Mouse (Mus musculus): ENCODE measurements around the gene Nid2. TPM values are rescaled to one million over a fixed set of nuclear protein-coding genes. Genes with fewer than 3 reads are reported as not detected.

Nid2 gene
- polyA plus RNA-seq, 1 experiment: 93.2 TPM

- Histone ChIP-seq H3K4me1 (ENCODE audit: control insufficient read depth, insufficient read depth, low read length) (no peaks in the 10 kb centered on the region; the same call in 1 of the 2 replicates), H3K4me3 (ENCODE audit: insufficient read depth, low read length) (no peak overlapping the region), H3K27ac (ENCODE audit: insufficient read depth, low read length) (no peak overlapping the region)
- TF ChIP-seq POLR2A (IDR thresholded peaks at IDR 0.05; ENCODE audit: low read depth, low read length): no peak
- no peak for TF ChIP-seq CTCF (IDR thresholded peaks at IDR 0.05; ENCODE audit: borderline replicate concordance, insufficient read depth, low read length)
These were observed 9.7 kb downstream of the Nid2 start for GRCm38 (mm10) chr14:19760721-19761120.

GRCm38 (mm10) chr14:19762014-19762413 lies 10.9 kb downstream of the Nid2 start:
- TF ChIP-seq CTCF (IDR thresholded peaks at IDR 0.05; ENCODE audit: borderline replicate concordance, insufficient read depth, low read length): no peak
- TF ChIP-seq POLR2A (IDR thresholded peaks at IDR 0.05; ENCODE audit: low read depth, low read length): no peak
- Histone ChIP-seq H3K4me3 (ENCODE audit: insufficient read depth, low read length) (no peak overlapping the region), H3K27ac (ENCODE audit: insufficient read depth, low read length) (no peak overlapping the region), H3K4me1 (ENCODE audit: control insufficient read depth, insufficient read depth, low read length) (no peaks in the 10 kb centered on the region; the same call in 1 of the 2 replicates)

- Histone ChIP-seq H3K4me3 (ENCODE audit: insufficient read depth, low read length) (no peak overlapping the region), H3K4me1 (ENCODE audit: control insufficient read depth, insufficient read depth, low read length) (no peaks in the 10 kb centered on the region; the same call in 1 of the 2 replicates), H3K27ac (ENCODE audit: insufficient read depth, low read length) (no peak overlapping the region)
- TF ChIP-seq CTCF (IDR thresholded peaks at IDR 0.05; ENCODE audit: borderline replicate concordance, insufficient read depth, low read length) (no peak), POLR2A (IDR thresholded peaks at IDR 0.05; ENCODE audit: low read depth, low read length) (no peak)
These were observed 12.5 kb downstream of the Nid2 start for GRCm38 (mm10) chr14:19763527-19763926.

GRCm38 (mm10) chr14:19764331-19764730 lies 13.3 kb downstream of the Nid2 start:
- no peaks in the 10 kb centered on the region; the same call in 1 of the 2 replicates for H3K4me1 ChIP-seq (ENCODE audit: control insufficient read depth, insufficient read depth, low read length)
- no peak overlapping the region for H3K4me3 ChIP-seq (ENCODE audit: insufficient read depth, low read length)
- TF ChIP-seq CTCF (IDR thresholded peaks at IDR 0.05; ENCODE audit: borderline replicate concordance, insufficient read depth, low read length): no peak
- no peak for TF ChIP-seq POLR2A (IDR thresholded peaks at IDR 0.05; ENCODE audit: low read depth, low read length)
- H3K27ac ChIP-seq (ENCODE audit: insufficient read depth, low read length): no peak overlapping the region

- no peaks in the 10 kb centered on the region; the same call in 1 of the 2 replicates for H3K4me1 ChIP-seq (ENCODE audit: control insufficient read depth, insufficient read depth, low read length)
- H3K4me3 ChIP-seq (ENCODE audit: insufficient read depth, low read length): no peak overlapping the region
- no peak for TF ChIP-seq POLR2A (IDR thresholded peaks at IDR 0.05; ENCODE audit: low read depth, low read length)
- H3K27ac ChIP-seq (ENCODE audit: insufficient read depth, low read length): no peak overlapping the region
These were observed 14.7 kb downstream of the Nid2 start for GRCm38 (mm10) chr14:19765539-19766379.

GRCm38 (mm10) chr14:19766380-19766649 lies 15.2 kb downstream of the Nid2 start:
- Histone ChIP-seq H3K4me3 (ENCODE audit: insufficient read depth, low read length) (no peak overlapping the region), H3K27ac (ENCODE audit: insufficient read depth, low read length) (no peak overlapping the region), H3K4me1 (ENCODE audit: control insufficient read depth, insufficient read depth, low read length) (no peaks in the 10 kb centered on the region; the same call in 1 of the 2 replicates)
- no peak for TF ChIP-seq CTCF (IDR thresholded peaks at IDR 0.05; ENCODE audit: borderline replicate concordance, insufficient read depth, low read length)
- TF ChIP-seq POLR2A (IDR thresholded peaks at IDR 0.05; ENCODE audit: low read depth, low read length): no peak

GRCm38 (mm10) chr14:19768648-19769047 lies 17.6 kb downstream of the Nid2 start:
- H3K27ac ChIP-seq (ENCODE audit: insufficient read depth, low read length): no peak overlapping the region
- no peak overlapping the region for H3K4me3 ChIP-seq (ENCODE audit: insufficient read depth, low read length)
- H3K4me1 ChIP-seq (ENCODE audit: control insufficient read depth, insufficient read depth, low read length): no peaks in the 10 kb centered on the region
- TF ChIP-seq CTCF (IDR thresholded peaks at IDR 0.05; ENCODE audit: borderline replicate concordance, insufficient read depth, low read length) (no peak), POLR2A (IDR thresholded peaks at IDR 0.05; ENCODE audit: low read depth, low read length) (no peak)

GRCm38 (mm10) chr14:19769441-19770200 lies 18.6 kb downstream of the Nid2 start:
- H3K4me1 ChIP-seq (ENCODE audit: control insufficient read depth, insufficient read depth, low read length): no peaks in the 10 kb centered on the region
- TF ChIP-seq CTCF (IDR thresholded peaks at IDR 0.05; ENCODE audit: borderline replicate concordance, insufficient read depth, low read length) (no peak), POLR2A (IDR thresholded peaks at IDR 0.05; ENCODE audit: low read depth, low read length) (no peak)
- no peak overlapping the region for H3K4me3 ChIP-seq (ENCODE audit: insufficient read depth, low read length)
- no peak overlapping the region for H3K27ac ChIP-seq (ENCODE audit: insufficient read depth, low read length)

GRCm38 (mm10) chr14:19771173-19771572 lies 20.1 kb downstream of the Nid2 start:
- no peak for TF ChIP-seq POLR2A (IDR thresholded peaks at IDR 0.05; ENCODE audit: low read depth, low read length)
- no peak for TF ChIP-seq CTCF (IDR thresholded peaks at IDR 0.05; ENCODE audit: borderline replicate concordance, insufficient read depth, low read length)
- no peak overlapping the region for H3K27ac ChIP-seq (ENCODE audit: insufficient read depth, low read length)

GRCm38 (mm10) chr14:19774036-19774628 lies 23.1 kb downstream of the Nid2 start:
- Histone ChIP-seq H3K4me1 (ENCODE audit: control insufficient read depth, insufficient read depth, low read length) (no peaks in the 10 kb centered on the region), H3K27ac (ENCODE audit: insufficient read depth, low read length) (no peak overlapping the region), H3K4me3 (ENCODE audit: insufficient read depth, low read length) (no peak overlapping the region)
- TF ChIP-seq POLR2A (IDR thresholded peaks at IDR 0.05; ENCODE audit: low read depth, low read length): no peak
- TF ChIP-seq CTCF (IDR thresholded peaks at IDR 0.05; ENCODE audit: borderline replicate concordance, insufficient read depth, low read length): no peak

More at GRCm38 (mm10) chr14:19771173-19771572, 20.1 kb downstream of the Nid2 start:
- Histone ChIP-seq H3K4me3 (ENCODE audit: insufficient read depth, low read length) (no peak overlapping the region), H3K4me1 (ENCODE audit: control insufficient read depth, insufficient read depth, low read length) (no peaks in the 10 kb centered on the region)
